17 mouse cellular contexts compared by ENCODE assay signal in the genomic region with DNA sequence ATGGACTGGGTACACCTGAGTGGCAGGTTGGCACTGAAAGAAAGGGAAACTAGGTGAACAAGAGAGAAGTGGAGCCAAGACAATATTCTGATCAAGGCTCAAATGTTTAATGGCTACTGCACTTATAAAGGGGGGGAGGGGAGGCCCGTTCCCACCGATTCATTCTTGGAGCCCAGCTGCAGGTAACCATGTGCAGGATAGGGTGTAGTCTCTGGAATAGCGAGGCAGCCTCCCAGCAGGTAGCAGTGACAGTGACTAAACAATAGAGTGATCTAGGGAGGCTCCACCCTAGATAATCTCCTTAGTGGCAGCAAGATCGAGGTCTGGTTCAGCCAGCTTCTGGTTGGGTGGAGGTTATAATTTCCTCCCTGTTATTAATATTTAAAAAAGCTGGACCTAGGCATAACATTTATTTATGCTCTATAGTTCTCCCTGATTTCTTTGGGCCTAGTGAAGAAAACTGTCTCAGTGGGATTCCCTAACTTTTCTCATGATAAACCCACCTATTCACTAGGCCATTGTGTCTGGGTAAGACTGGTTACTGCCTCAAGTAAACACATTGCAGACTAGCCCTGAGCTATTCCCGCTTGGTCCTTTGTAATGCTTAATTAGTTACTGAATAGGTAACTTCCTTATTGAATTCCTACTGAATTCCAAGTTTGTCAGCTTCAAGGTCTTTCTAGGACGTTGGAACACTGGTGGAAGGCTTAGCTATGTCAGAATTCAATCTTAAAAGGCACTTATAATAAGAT.
"Had no signal": no experiment of that assay in that cellular context is flagged by ENCODE, and none has a peak within 500 bp of the region (broad histone marks: within the 10 kb centered on the region; RNA-seq: fewer than 3 reads in every experiment).

No protein-coding gene starts in this region.

- H3K36me3 ChIP-seq: midbrain, embryonic 12.5 days; neural tube, embryonic 13.5 days; neural tube, embryonic 15.5 days; stomach, embryonic 15.5 days had no signal

- H3K27me3 ChIP-seq: midbrain, embryonic 12.5 days; neural tube, embryonic 13.5 days; neural tube, embryonic 15.5 days; stomach, embryonic 15.5 days had no signal

- H3K4me3 ChIP-seq: midbrain, embryonic 12.5 days; myocyte; neural tube, embryonic 13.5 days; neural tube, embryonic 15.5 days; stomach, embryonic 15.5 days had no signal

- DNase-seq: lung, adult 18-20 months; lung, embryonic 14.5 days; lung, postnatal 10 days; lung, postnatal 4 days; midbrain, embryonic 14.5 days; retina, postnatal 1 day; right cerebral cortex, postnatal 14 days; thymus, postnatal 25 days; thymus, postnatal 4 days had no signal

- H3K4me1 ChIP-seq: midbrain, embryonic 12.5 days; neural tube, embryonic 13.5 days; neural tube, embryonic 15.5 days; stomach, embryonic 15.5 days had no signal

- H3K9me3 ChIP-seq: midbrain, embryonic 12.5 days; neural tube, embryonic 13.5 days; neural tube, embryonic 15.5 days; stomach, embryonic 15.5 days had no signal

- H3K27ac ChIP-seq: liver, embryonic 14.5 days; midbrain, embryonic 12.5 days; neural tube, embryonic 13.5 days; neural tube, embryonic 15.5 days; stomach, embryonic 15.5 days; stomach, postnatal 0 days had no signal

- H3K4me2 ChIP-seq: lung, embryonic 14.5 days; midbrain, embryonic 12.5 days; neural tube, embryonic 13.5 days; neural tube, embryonic 15.5 days; stomach, embryonic 15.5 days had no signal

- ATAC-seq: midbrain, embryonic 16.5 days had no signal

- H3K9ac ChIP-seq: liver, embryonic 14.5 days; lung, embryonic 14.5 days; midbrain, embryonic 12.5 days; neural tube, embryonic 13.5 days; neural tube, embryonic 15.5 days; stomach, embryonic 15.5 days had no signal
